Mouse (Mus musculus) bone marrow macrophage, adult 2 months (primary cell): Measurements from ENCODE around the gene Olfr1396. TPM values are rescaled to one million over a fixed set of nuclear protein-coding genes. Genes with fewer than 3 reads are reported as not detected.

Experiments used
- H3K27ac ChIP-seq: 2 replicates; pipeline ENCODE4 v1.5.1; 2012; ENCODE audit warnings: low read depth, low read length; ENCODE audit not compliant: insufficient read depth
- H3K4me1 ChIP-seq: 2 replicates; pipeline ENCODE4 v1.6.1; 2012; ENCODE audit warnings: low read length; ENCODE audit not compliant: control insufficient read depth, insufficient read depth
- H3K4me3 ChIP-seq: 2 replicates; pipeline ENCODE4 v1.5.1; 2012; ENCODE audit warnings: mild to moderate bottlenecking, low read length, moderate library complexity; ENCODE audit not compliant: insufficient read depth
- CTCF ChIP-seq: IDR thresholded peaks from 2 replicates; pipeline ENCODE4 v1.5.1; 2012; ENCODE audit warnings: low read depth, mild to moderate bottlenecking, low read length, moderate library complexity
- POLR2A ChIP-seq: IDR thresholded peaks from 2 replicates; pipeline ENCODE4 v1.6.1; 2012; ENCODE audit warnings: mild to moderate bottlenecking, low read depth, low read length, borderline replicate concordance
- polyA plus RNA-seq: library from polyadenylated mRNA; stranded (reverse); fragments of >200 nt; gene quantifications from 2 replicates; pipeline ENCODE4 v1.2.4, GENCODE M21; 2012; ENCODE audit not compliant: missing spikeins, insufficient read depth, insufficient read length

Gene Olfr1396
- polyA plus RNA-seq, 1 experiment, result not detected

GRCm38 (mm10) chr11:49108833-49109232 lies 5.8 kb downstream of the Olfr1396 start:
- TF ChIP-seq CTCF (no peak; the same call in 1 of the 2 replicates), POLR2A (no peak)
- no peak overlapping the region for H3K27ac ChIP-seq
- peaks cover 4% of the 10 kb centered on the region; the same call in 1 of the 2 replicates for H3K4me1 ChIP-seq
- no peak overlapping the region for H3K4me3 ChIP-seq

GRCm38 (mm10) chr11:49107650-49108537 lies 6.8 kb downstream of the Olfr1396 start:
- TF ChIP-seq POLR2A, result no peak
- no peak for TF ChIP-seq CTCF
- Histone ChIP-seq H3K4me3 (no peak overlapping the region), H3K27ac (no peak overlapping the region), H3K4me1 (peaks cover 7% of the 10 kb centered on the region; the same call in 1 of the 2 replicates)

GRCm38 (mm10) chr11:49105752-49106151 lies 8.9 kb downstream of the Olfr1396 start:
- Histone ChIP-seq H3K4me3 (no peak overlapping the region), H3K4me1 (peaks cover 20% of the 10 kb centered on the region), H3K27ac (no peak overlapping the region)
- TF ChIP-seq CTCF (no peak), POLR2A (no peak)

GRCm38 (mm10) chr11:49103047-49103693 lies 11.5 kb downstream of the Olfr1396 start:
- TF ChIP-seq CTCF, result peak; percentile 25; the same call in 1 of the 2 replicates
- TF ChIP-seq POLR2A, result no peak
- Histone ChIP-seq H3K27ac (no peak overlapping the region), H3K4me1 (peaks cover 26% of the 10 kb centered on the region), H3K4me3 (no peak overlapping the region)

GRCm38 (mm10) chr11:49101500-49101899 lies 13.2 kb downstream of the Olfr1396 start:
- TF ChIP-seq POLR2A (no peak), CTCF (no peak)
- Histone ChIP-seq H3K27ac (peak overlapping the region; percentile 75), H3K4me3 (peak overlapping the region; percentile 12; the same call in 1 of the 2 replicates), H3K4me1 (peaks cover 24% of the 10 kb centered on the region)

GRCm38 (mm10) chr11:49100409-49100808 lies 14.3 kb downstream of the Olfr1396 start:
- H3K27ac ChIP-seq, result peak overlapping the region; percentile 3; the same call in 1 of the 2 replicates
- H3K4me1 ChIP-seq, result peaks cover 24% of the 10 kb centered on the region
- TF ChIP-seq POLR2A (no peak), CTCF (no peak)
- H3K4me3 ChIP-seq, result peak overlapping the region; percentile 9; the same call in 1 of the 2 replicates

- Histone ChIP-seq H3K4me1 (peaks cover 16% of the 10 kb centered on the region), H3K27ac (no peak overlapping the region), H3K4me3 (no peak overlapping the region)
- TF ChIP-seq CTCF, result no peak
- no peak for TF ChIP-seq POLR2A
Measured at GRCm38 (mm10) chr11:49095367-49095766, 19.3 kb downstream of the Olfr1396 start.

GRCm38 (mm10) chr11:49093861-49094660 lies 20.6 kb downstream of the Olfr1396 start:
- H3K4me1 ChIP-seq, result peaks cover 11% of the 10 kb centered on the region
- H3K4me3 ChIP-seq, result no peak overlapping the region
- no peak overlapping the region for H3K27ac ChIP-seq
- no peak for TF ChIP-seq CTCF
- TF ChIP-seq POLR2A, result no peak

- H3K27ac ChIP-seq, result no peak overlapping the region
- no peak for TF ChIP-seq POLR2A
- TF ChIP-seq CTCF, result no peak
- peaks cover 12% of the 10 kb centered on the region for H3K4me1 ChIP-seq
- no peak overlapping the region for H3K4me3 ChIP-seq
Measured at GRCm38 (mm10) chr11:49092786-49093185, 21.9 kb downstream of the Olfr1396 start.
